Mouse (Mus musculus) forebrain, postnatal 0 days (tissue): ENCODE data around the gene Camta1. TPM values are rescaled to one million over a fixed set of nuclear protein-coding genes. Genes with fewer than 3 reads are reported as not detected.
A peak's percentile ranks its signal among the peaks of the same experiment; 100 is the strongest.

Experiments
- ATAC-seq: fragments of 200-750 bp; cut with Nextera tagmentation; 2 replicates; pipeline ENCODE4 v1.8.0; 2017; ENCODE audit warnings: mild to moderate bottlenecking, moderate library complexity
- DNase-seq: peaks from one replicate; pipeline ENCODE4 v3.0.0-alpha.2; 2015
- H3K27ac ChIP-seq: fragments of 300-500 bp; sonication (generic); 2 replicates; pipeline ENCODE4 v1.5.1; 2014; ENCODE audit warnings: low read depth, mild to moderate bottlenecking, antibody characterized with exemption, low read length, moderate library complexity, mixed read lengths
- H3K27me3 ChIP-seq: fragments of 300-500 bp; sonication (generic); 2 replicates; pipeline ENCODE4 v1.6.1; 2014; ENCODE audit warnings: mild to moderate bottlenecking, low read length, mixed read lengths; ENCODE audit not compliant: insufficient read depth
- H3K36me3 ChIP-seq: fragments of 300-500 bp; sonication (generic); 2 replicates; pipeline ENCODE4 v1.6.1; 2014; ENCODE audit warnings: mild to moderate bottlenecking, moderate library complexity; ENCODE audit not compliant: insufficient read depth
- H3K4me1 ChIP-seq: fragments of 300-500 bp; sonication (generic); 2 replicates; pipeline ENCODE4 v1.6.1; 2014; ENCODE audit warnings: antibody characterized with exemption; ENCODE audit not compliant: insufficient read depth
- H3K4me2 ChIP-seq: fragments of 300-500 bp; sonication (generic); 2 replicates; pipeline ENCODE4 v1.6.1; 2014; ENCODE audit warnings: low read depth, mild to moderate bottlenecking, moderate library complexity
- H3K4me3 ChIP-seq: fragments of 300-500 bp; sonication (generic); 2 replicates; pipeline ENCODE4 v1.5.1; 2014; ENCODE audit warnings: low read depth, low read length, mixed read lengths
- H3K9ac ChIP-seq: fragments of 300-500 bp; sonication (generic); 2 replicates; pipeline ENCODE4 v1.6.1; 2014; ENCODE audit warnings: mild to moderate bottlenecking
- H3K9me3 ChIP-seq: fragments of 300-500 bp; sonication (generic); 2 replicates; pipeline ENCODE4 v1.6.1; 2016; ENCODE audit warnings: low read length
- CTCF ChIP-seq: sonication (generic); IDR thresholded peaks from 2 replicates; pipeline ENCODE4 v1.5.1; 2016; ENCODE audit warnings: antibody characterized with exemption, control low read depth, low read depth
- WGBS: fragments of 180-500 bp; shearing (Covaris S2); extraction: QIAGEN DNeasy Blood & Tissue Kit; methylation state at CpG from one replicate; pipeline ENCODE4 v1.1.7; 2014; 5-methylcytosine and 5-hydroxymethylcytosine counted together
- polyA plus RNA-seq: library from polyadenylated mRNA; unstranded; fragments of >200 nt; fragmentation: Nextera tagmentation; extraction: Ambion mirVana; gene quantifications from 2 replicates; pipeline ENCODE4 v1.2.1, GENCODE M21; 2015
- total RNA-seq: library from RNA; depleted of rRNA; stranded (reverse); fragments of >200 nt; gene quantifications from 2 replicates; pipeline ENCODE4 v1.2.3, GENCODE M21; 2014

Gene Camta1
- total and polyA plus RNA-seq, 2 experiments from 2014 or later: 87.4 to 131 TPM

DNA sequence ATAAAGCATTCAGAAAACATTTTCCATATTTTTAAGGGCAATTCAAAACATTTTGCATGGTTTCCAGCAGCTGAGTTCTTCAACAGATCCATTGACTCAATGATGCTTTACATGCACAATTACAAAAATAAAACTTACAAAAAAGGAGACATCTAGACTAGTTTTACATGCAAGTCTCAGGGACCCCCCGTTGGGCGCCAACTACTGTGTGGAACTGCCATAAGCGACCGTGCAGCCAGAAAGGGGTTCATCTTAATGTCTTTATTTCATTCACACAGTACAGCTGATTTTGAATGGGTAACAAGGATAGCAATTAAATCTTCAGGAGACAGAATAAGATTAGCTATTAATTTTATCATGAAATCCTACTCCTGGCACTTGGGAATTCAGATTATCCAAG, 802.1 kb downstream of the Camta1 start:
- H3K27me3 ChIP-seq: no peaks in the 10 kb centered on the region
- no peak overlapping the region for H3K4me2 ChIP-seq
- no peak for DNase-seq
- H3K36me3 ChIP-seq: peaks cover 27% of the 10 kb centered on the region
- 80% methylated on average over 4 of the region's 4 CpGs for WGBS
- H3K4me3 ChIP-seq: no peak overlapping the region
- TF ChIP-seq CTCF: no peak
- no peaks in the 10 kb centered on the region for H3K9me3 ChIP-seq
- H3K4me1 ChIP-seq: peaks cover 11% of the 10 kb centered on the region
- H3K9ac ChIP-seq: no peak overlapping the region
- no peak overlapping the region for H3K27ac ChIP-seq
- no peak for ATAC-seq

DNA sequence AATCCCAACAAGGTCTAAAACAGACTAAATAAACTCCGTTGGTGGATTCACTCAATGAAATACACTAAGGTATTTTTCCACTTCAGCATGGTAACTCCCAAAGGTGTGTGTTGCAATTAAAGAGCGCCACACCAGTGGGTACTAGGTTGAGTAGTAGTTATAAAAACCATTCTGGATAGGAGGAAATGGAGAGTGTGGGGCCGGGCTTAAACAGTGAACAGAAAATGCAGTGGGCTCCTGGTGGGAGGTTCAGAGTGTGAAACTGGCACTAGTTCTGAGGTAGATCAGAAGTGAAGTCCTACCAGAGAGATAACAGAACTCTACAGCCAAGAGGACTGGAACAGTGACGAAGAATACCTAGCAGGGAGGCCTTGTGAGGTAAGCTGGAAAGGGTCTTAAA, 803.0 kb downstream of the Camta1 start:
- no peak for TF ChIP-seq CTCF
- peak overlapping the region; percentile 68 for H3K4me2 ChIP-seq
- peaks cover 24% of the 10 kb centered on the region for H3K36me3 ChIP-seq
- no peak for DNase-seq
- peak overlapping the region; percentile 94 for H3K27ac ChIP-seq
- no peak overlapping the region for H3K4me3 ChIP-seq
- H3K9ac ChIP-seq: 0 out of 2 replicates have a peak overlapping the region, but pooled peaks have one; percentile 92
- peaks cover 11% of the 10 kb centered on the region for H3K4me1 ChIP-seq
- H3K9me3 ChIP-seq: no peaks in the 10 kb centered on the region
- H3K27me3 ChIP-seq: no peaks in the 10 kb centered on the region
- WGBS: 75% methylated on average over 4 of the region's 4 CpGs
- ATAC-seq: no peak

DNA sequence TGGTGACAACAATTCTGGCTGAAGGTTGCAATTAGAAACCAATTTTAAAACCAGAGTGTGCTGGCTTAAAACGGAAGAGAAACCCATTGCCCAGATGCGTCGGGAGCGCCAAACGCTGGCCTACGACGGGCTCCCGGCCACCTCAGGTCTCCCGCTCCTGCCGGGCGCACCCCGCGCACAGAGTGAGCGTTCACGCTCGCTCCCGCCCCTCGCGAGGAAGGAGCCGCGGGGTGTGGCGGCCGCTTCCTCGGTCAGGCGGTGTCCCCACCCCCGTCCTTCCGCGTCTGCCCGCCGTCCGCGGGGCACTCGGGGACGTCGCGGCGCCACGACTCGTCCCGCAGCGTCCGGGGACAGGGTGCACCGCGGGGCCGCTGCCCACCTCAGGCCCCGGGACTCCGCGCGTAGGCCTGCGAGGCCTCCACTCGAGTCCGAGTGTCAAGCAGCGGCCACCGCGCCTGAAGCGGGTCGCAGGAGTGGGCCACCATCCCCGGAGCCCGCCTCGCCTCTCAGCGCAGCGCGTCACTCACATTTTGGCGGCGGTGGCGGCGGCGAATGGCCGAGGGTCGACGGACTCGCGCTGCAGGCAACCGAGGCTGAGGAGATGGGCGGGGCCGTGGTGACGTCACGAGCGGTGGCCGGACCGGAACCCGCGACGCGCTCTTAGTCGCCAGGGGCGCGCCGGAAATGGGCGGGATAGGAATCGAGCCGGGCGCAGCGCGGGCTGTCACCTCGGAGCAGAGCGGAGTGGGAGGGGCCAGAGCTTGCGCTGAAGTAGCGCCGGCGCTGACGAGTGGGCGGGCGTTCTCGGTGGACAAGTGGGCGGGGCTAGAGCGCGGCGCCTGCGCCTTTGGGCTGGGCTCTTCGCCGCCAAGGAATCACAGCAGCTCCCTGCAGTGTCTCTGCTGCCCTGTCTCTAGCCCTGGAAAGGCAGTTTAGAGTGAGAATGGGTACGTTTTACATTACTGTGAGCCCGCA, 804.0 kb downstream of the Camta1 start, which contains the start of gene Vamp3:
TSS of gene Vamp3 (minus strand) at position 617 of the 975 bp plus-strand sequence.
- no peaks in the 10 kb centered on the region for H3K9me3 ChIP-seq
- peak within 1 kb of the TSS; percentile 94 for H3K4me3 ChIP-seq
- no peak; the same call in 1 of the 2 replicates for TF ChIP-seq CTCF
- peaks cover 23% of the 10 kb centered on the region for H3K36me3 ChIP-seq
- H3K9ac ChIP-seq: peak within 1 kb of the TSS; percentile 92
- WGBS: under 1% methylated on average over 113 of the region's 114 CpGs
- H3K4me1 ChIP-seq: peaks cover 11% of the 10 kb centered on the region
- H3K27me3 ChIP-seq: no peaks in the 10 kb centered on the region
- peak within 1 kb of the TSS; percentile 68 for H3K4me2 ChIP-seq
- peak within 1 kb of the TSS; percentile 94 for H3K27ac ChIP-seq
- ATAC-seq: peak; percentile 99
- DNase-seq: peak; percentile 100

DNA sequence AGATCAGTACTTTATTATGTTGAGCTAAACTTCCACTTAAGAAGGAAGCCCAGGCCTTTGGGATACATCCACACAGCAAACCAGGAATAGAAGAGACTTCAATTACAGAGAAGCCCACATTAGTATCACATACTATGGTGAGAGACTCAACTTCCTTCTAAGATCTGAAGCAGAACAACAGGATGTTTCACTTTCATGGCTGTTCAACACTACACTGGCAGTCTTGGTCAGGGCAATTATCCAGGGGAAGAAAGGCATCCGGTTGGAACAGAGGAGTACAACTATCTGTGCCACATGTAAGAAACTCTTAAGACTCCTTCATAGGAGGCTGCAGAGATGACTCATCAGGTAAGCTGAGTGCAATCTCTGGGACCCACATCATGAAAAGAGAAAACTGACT, 810.5 kb downstream of the Camta1 start:
- no peaks in the 10 kb centered on the region for H3K27me3 ChIP-seq
- no peaks in the 10 kb centered on the region for H3K9me3 ChIP-seq
- DNase-seq (no peak), ATAC-seq (no peak)
- no peak overlapping the region for H3K4me2 ChIP-seq
- WGBS: 89% methylated on average over 1 of the region's 1 CpGs
- no peak overlapping the region for H3K4me3 ChIP-seq
- TF ChIP-seq CTCF: no peak
- peaks cover 1% of the 10 kb centered on the region; the same call in 1 of the 2 replicates for H3K4me1 ChIP-seq
- H3K9ac ChIP-seq: no peak overlapping the region
- H3K36me3 ChIP-seq: peaks cover 53% of the 10 kb centered on the region
- H3K27ac ChIP-seq: no peak overlapping the region

DNA sequence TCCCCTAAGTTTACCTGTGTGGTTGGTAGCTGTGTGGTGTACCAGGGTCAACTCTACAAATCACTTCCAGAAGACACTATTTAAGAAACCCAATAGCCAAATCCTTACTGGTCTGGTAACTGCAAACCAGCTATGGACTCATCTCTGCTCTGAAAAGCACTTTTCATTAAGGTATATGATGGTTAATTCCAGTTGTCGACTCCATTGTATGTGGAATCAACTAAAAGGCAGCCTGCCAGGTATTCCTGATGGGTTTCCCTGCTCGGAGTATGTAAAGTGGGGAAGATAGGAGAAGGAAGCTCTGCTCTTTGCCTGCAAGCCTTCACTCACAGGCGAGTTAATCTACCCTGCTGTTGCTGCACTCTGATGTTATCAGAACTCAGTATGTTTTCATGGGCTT, 815.2 kb downstream of the Camta1 start:
- DNase-seq: no peak
- Histone ChIP-seq H3K9ac (no peak overlapping the region), H3K4me2 (no peak overlapping the region), H3K27ac (no peak overlapping the region), H3K36me3 (peaks cover 39% of the 10 kb centered on the region), H3K4me3 (no peak overlapping the region), H3K27me3 (no peaks in the 10 kb centered on the region), H3K4me1 (no peaks in the 10 kb centered on the region; the same call in 1 of the 2 replicates), H3K9me3 (no peaks in the 10 kb centered on the region)
- no peak for ATAC-seq
- 76% methylated on average over 3 of the region's 3 CpGs for WGBS
- no peak for TF ChIP-seq CTCF

DNA sequence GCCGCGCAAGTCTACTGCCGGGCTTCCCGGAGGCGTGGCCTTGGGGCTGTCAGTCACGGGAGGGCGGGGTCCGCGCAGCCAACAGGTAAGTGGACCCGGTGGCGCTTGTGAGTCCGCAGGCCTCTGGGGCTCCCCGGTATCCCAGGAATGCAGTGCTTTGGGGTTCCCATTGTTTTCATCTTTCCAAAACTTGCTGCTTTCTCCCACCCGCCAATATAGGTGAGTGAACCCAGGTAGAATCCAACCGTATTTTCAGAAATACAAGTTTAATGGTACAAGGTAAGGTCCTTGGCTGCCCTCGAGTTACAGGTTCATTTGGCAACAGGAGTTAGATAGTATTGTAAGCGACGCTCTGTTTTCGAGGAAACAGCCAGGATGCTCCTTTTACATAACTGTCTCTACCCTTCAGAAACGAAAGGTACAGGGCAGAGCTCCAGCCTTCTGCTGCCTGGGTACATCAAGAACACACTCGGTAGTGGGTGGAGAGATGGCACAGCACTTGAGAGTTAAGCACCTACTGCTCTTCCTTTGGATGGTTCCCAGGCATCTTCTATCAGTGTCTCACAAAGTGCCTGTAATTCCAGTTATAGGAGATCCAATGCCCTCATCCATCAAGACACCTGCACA, 816.6 kb downstream of the Camta1 start:
- H3K36me3 ChIP-seq: peaks cover 27% of the 10 kb centered on the region
- no peaks in the 10 kb centered on the region for H3K9me3 ChIP-seq
- 4% methylated on average over 21 of the region's 21 CpGs for WGBS
- DNase-seq (no peak), ATAC-seq (no peak)
- H3K9ac ChIP-seq: peak overlapping the region; percentile 32
- peak overlapping the region; percentile 92 for H3K4me2 ChIP-seq
- no peaks in the 10 kb centered on the region for H3K27me3 ChIP-seq
- no peaks in the 10 kb centered on the region; the same call in 1 of the 2 replicates for H3K4me1 ChIP-seq
- TF ChIP-seq CTCF: no peak
- H3K4me3 ChIP-seq: peak overlapping the region; percentile 60
- no peak overlapping the region for H3K27ac ChIP-seq
